Mouse (Mus musculus) liver, adult 2 months (tissue): Measurements from ENCODE around the gene Ftsj1. TPM values are rescaled to one million over a fixed set of nuclear protein-coding genes. Genes with fewer than 3 reads are reported as not detected.

ENCODE experiments used
- DNase-seq: peaks from one replicate; pipeline ENCODE4 v3.0.0-alpha.2; 2011; ENCODE audit warnings: low read depth, low spot score; ENCODE audit errors: extremely low read depth
- H3K27ac ChIP-seq: fragments of 200-500 bp; replicated peaks from 2 replicates; pipeline ENCODE4 v1.5.1; 2012; ENCODE audit warnings: low read depth, mild to moderate bottlenecking, control low read depth, inconsistent platforms, low read length; ENCODE audit not compliant: insufficient read depth
- H3K27me3 ChIP-seq: fragments of 200-500 bp; 2 replicates; pipeline ENCODE4 v1.6.1; 2012; ENCODE audit warnings: mild to moderate bottlenecking, moderate library complexity, low read length, inconsistent platforms; ENCODE audit not compliant: control insufficient read depth, insufficient read depth
- H3K36me3 ChIP-seq: fragments of 200-500 bp; 2 replicates; pipeline ENCODE4 v1.6.1; 2012; ENCODE audit warnings: low read length, inconsistent platforms; ENCODE audit not compliant: control insufficient read depth, insufficient read depth
- H3K4me1 ChIP-seq: fragments of 200-500 bp; 2 replicates; pipeline ENCODE4 v1.6.1; 2011; ENCODE audit warnings: low read length; ENCODE audit not compliant: control insufficient read depth, insufficient read depth
- H3K4me3 ChIP-seq: fragments of 200-500 bp; 2 replicates; pipeline ENCODE4 v1.5.1; 2011; ENCODE audit warnings: low read depth, mild to moderate bottlenecking, control low read depth, low read length, moderate library complexity; ENCODE audit not compliant: insufficient read depth
- H3K79me2 ChIP-seq: fragments of 200-500 bp; 2 replicates; pipeline ENCODE4 v1.6.1; 2012; ENCODE audit warnings: inconsistent platforms, mild to moderate bottlenecking, low read length, moderate library complexity; ENCODE audit not compliant: control insufficient read depth, insufficient read depth
- H3K9ac ChIP-seq: fragments of 200-500 bp; 2 replicates; pipeline ENCODE4 v1.6.1; 2012; ENCODE audit warnings: low read depth, mild to moderate bottlenecking, control low read depth, inconsistent platforms, low read length
- CTCF ChIP-seq: fragments of 200-500 bp; IDR thresholded peaks from 2 replicates; pipeline ENCODE4 v1.5.1; 2011; ENCODE audit warnings: low read depth, low read length, control low read depth
- POLR2A ChIP-seq: fragments of 200-500 bp; IDR thresholded peaks from 2 replicates; pipeline ENCODE4 v1.6.1; 2011; ENCODE audit warnings: low read length, control low read depth; ENCODE audit not compliant: insufficient read depth; ENCODE audit errors: extremely low read depth
- WGBS: fragments of 180-500 bp; shearing (Covaris S2); methylation state at CpG from one replicate; pipeline ENCODE4 v1.1.7; 2018; 5-methylcytosine and 5-hydroxymethylcytosine counted together
- polyA plus RNA-seq: library from polyadenylated mRNA; depleted of rRNA; stranded (reverse); fragments of >200 nt; gene quantifications from 2 replicates; pipeline ENCODE4 v1.2.3, GENCODE M21; 2012
- total RNA-seq: library from RNA; depleted of rRNA; stranded (reverse); fragments of >200 nt; gene quantifications from 2 replicates; pipeline ENCODE4 v1.2.3, GENCODE M21; 2014

Ftsj1 gene
- total and polyA plus RNA-seq, 2 experiments: 11.0 to 29.9 TPM

DNA sequence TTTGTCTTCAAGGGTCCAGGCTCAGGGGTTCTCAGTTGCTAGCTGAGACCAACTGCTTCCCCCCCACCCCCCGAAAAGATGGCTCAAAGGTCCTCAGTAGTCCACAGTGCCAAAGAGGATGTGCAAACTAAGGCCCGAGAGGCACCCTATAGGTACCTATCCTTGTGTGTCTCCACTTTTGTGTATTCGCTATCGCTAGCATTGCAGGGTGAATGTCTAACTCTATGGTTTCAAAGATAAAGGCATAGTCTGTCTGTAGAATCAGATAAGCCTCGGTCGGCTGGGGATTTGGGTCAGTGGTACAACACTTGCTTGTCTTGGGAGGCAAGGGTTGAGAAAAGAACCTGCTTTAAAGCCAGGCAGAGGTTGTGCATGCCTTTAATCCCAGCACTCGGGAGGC is 28.7 kb downstream of the Ftsj1 start:
- TF ChIP-seq CTCF (no peak), POLR2A (no peak)
- DNase-seq: no peak
- no peak overlapping the region for H3K9ac ChIP-seq

DNA sequence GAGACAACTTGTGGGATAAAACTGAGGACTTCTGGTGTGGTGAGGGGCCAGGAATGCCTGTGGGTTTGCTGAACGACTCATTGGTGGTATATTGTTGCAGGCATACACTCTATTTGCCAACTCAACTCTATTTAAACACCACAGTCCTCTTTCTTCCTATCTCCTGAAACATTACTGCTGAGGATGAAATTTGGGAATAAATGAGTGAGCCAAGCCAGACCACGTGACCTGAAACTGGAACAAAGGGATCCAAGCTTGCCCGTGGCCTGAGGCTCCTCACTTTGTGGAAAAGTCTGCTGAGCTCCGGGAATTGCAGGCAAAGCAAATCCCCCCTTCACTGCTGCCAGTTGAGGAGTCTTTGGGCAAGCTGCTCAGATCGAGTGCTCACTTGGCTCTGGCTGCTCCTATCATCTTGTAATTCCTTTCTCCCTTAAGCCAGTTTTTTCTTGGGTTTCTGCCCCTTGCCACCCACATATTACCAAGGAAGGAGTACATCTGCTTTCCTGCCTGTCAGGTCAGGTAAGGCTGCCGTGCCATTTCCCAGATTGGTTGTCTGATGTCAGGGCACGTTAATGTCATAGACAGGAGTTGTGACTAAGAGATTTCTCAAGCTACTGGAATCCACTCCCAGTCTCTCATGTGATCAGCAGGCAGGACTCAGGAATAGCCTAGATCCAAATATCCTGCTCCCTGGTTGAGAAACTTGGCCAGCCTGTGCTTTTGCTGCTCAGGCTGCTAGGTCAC is 29.4 kb downstream of the Ftsj1 start:
- Histone ChIP-seq H3K27me3 (no peaks in the 10 kb centered on the region), H3K4me1 (no peaks in the 10 kb centered on the region), H3K4me3 (no peak overlapping the region), H3K36me3 (no peaks in the 10 kb centered on the region), H3K79me2 (no peaks in the 10 kb centered on the region), H3K27ac (no peak overlapping the region), H3K9ac (no peak overlapping the region)
- WGBS: 66% methylated on average over 6 of the region's 7 CpGs
- TF ChIP-seq CTCF (no peak), POLR2A (no peak)
- peak; percentile 7 for DNase-seq

More for the DNA sequence above, 28.7 kb downstream of the Ftsj1 start:
- 93% methylated on average over 7 of the region's 7 CpGs for WGBS
- H3K79me2 ChIP-seq: no peaks in the 10 kb centered on the region
- no peaks in the 10 kb centered on the region for H3K27me3 ChIP-seq
- no peaks in the 10 kb centered on the region for H3K36me3 ChIP-seq
- no peaks in the 10 kb centered on the region for H3K4me1 ChIP-seq
- H3K27ac ChIP-seq: no peak overlapping the region
- no peak overlapping the region for H3K4me3 ChIP-seq

DNA sequence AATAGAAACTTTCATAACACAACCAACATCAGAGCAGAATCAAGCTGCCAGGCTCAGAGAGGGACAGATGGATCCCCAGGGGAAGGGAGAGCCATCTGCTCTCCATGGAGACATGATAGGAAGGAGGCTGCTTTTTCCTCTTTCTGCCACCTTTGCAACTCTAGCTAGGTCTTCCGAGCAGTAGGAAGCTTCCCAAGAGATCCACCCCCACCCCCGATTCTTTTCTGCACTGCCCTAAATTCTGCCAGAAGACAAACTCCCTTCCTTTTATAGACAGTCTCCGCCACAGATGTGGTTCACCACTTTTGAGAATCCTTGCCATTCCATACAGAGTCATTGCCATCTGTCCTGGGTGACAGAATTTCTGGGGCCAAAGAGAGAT is 29.9 kb downstream of the Ftsj1 start:
- no peak for DNase-seq
- no peak overlapping the region for H3K27ac ChIP-seq
- no peak overlapping the region for H3K9ac ChIP-seq
- no peak for TF ChIP-seq POLR2A
- no peak for TF ChIP-seq CTCF
- WGBS: 58% methylated on average over 3 of the region's 3 CpGs
- H3K36me3 ChIP-seq: no peaks in the 10 kb centered on the region
- H3K4me3 ChIP-seq: no peak overlapping the region
- no peaks in the 10 kb centered on the region for H3K4me1 ChIP-seq
- no peaks in the 10 kb centered on the region for H3K79me2 ChIP-seq
- H3K27me3 ChIP-seq: no peaks in the 10 kb centered on the region

DNA sequence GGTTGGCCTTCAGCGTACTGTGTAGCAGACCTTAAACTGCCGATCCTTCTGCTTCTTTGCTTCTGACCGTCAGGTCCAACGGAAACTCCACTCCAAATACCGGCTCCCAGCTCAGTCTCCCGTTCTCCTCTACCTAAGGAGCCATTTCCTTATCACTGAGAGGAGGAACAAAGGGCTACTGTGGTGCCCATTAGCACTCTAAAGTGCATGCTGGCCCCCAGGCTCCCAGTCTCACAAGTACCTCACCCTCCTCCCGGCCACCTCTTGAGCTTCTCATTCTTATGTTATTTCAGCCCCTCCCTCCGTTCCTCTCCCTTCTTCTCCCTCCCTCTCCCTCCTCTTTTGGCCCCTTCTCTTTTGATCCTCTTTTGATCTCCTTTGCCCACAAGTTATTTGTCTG is 32.6 kb downstream of the Ftsj1 start:
- WGBS: 51% methylated on average over 8 of the region's 8 CpGs
- no peaks in the 10 kb centered on the region for H3K4me1 ChIP-seq
- TF ChIP-seq CTCF: no peak
- no peak for TF ChIP-seq POLR2A

DNA sequence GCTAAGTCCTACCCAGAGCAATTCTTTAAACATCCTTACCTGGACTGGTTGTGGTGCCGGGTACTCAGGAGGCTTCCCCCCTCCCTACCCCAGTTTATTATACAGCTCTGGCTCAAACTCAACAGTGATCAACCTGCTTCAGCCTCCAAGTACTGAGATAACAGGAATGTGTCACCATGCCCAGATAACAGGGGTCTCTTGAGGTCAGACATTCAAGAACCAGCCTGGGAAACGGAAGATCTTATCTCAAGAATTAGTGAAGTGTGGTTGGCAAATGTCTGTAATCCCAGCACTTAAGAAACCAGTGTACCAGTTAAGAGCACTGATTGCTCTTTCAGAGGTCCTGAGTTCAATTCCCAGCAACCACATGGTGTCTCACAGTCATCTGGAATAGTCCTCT is 34.1 kb downstream of the Ftsj1 start:
- DNase-seq: no peak
- Histone ChIP-seq H3K27ac (no peak overlapping the region), H3K27me3 (no peaks in the 10 kb centered on the region), H3K4me3 (no peak overlapping the region), H3K4me1 (no peaks in the 10 kb centered on the region), H3K36me3 (no peaks in the 10 kb centered on the region), H3K79me2 (no peaks in the 10 kb centered on the region), H3K9ac (no peak overlapping the region)
- 55% methylated on average over 2 of the region's 2 CpGs for WGBS
- TF ChIP-seq CTCF: no peak
- no peak for TF ChIP-seq POLR2A

More for the DNA sequence above, 32.6 kb downstream of the Ftsj1 start:
- Histone ChIP-seq H3K9ac (no peak overlapping the region), H3K79me2 (no peaks in the 10 kb centered on the region), H3K4me3 (no peak overlapping the region), H3K27ac (no peak overlapping the region), H3K36me3 (no peaks in the 10 kb centered on the region), H3K27me3 (no peaks in the 10 kb centered on the region)
- no peak for DNase-seq

DNA sequence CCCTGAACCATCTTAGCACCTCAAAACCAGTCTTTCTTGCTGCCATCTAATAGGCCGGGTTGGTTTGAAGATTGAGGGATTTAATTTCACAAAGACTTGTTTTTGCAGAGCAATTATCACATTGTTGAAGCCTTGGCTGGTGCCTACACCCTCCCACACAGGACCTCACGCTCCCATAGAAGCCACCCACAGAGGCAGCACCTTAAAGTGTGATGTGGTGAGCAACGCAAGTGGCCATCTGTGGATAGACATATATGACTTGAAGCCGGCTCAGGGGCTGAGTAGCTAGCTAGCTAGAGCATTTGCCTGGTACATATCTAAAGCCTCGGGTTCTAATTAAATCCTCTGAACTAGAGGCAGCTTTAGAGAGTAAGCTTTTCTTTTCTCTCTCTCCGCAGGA is 34.8 kb downstream of the Ftsj1 start:
- H3K79me2 ChIP-seq: no peaks in the 10 kb centered on the region
- WGBS: 62% methylated on average over 6 of the region's 6 CpGs
- no peaks in the 10 kb centered on the region for H3K27me3 ChIP-seq
- no peaks in the 10 kb centered on the region for H3K36me3 ChIP-seq
- H3K4me1 ChIP-seq: no peaks in the 10 kb centered on the region
- no peak for TF ChIP-seq POLR2A
- TF ChIP-seq CTCF: no peak
- no peak overlapping the region for H3K4me3 ChIP-seq
- no peak overlapping the region for H3K27ac ChIP-seq
- no peak for DNase-seq
- no peak overlapping the region for H3K9ac ChIP-seq
